In genomic region chr10:77864762-77865143, GRCm38 (mm10) we compare ENCODE assay signal across 9 mouse cellular contexts. TPM values are rescaled to one million over a fixed set of nuclear protein-coding genes. Genes with fewer than 3 reads are reported as not detected.
DNase-seq lines count a peak whose midpoint lies in the region; ATAC-seq and TF ChIP-seq lines count a peak whose summit lies in the region.
"Had no signal": no experiment of that assay in that cellular context is flagged by ENCODE, and none has a peak within 500 bp of the region (broad histone marks: within the 10 kb centered on the region; RNA-seq: fewer than 3 reads in every experiment).

No protein-coding gene starts in this region.

- TF ChIP-seq POLR2A in limb, embryonic 14.5 days (IDR thresholded peaks at IDR 0.05; ENCODE audit: borderline replicate concordance, extremely low read depth, insufficient read depth, insufficient read length): no peak

- no peaks in the 10 kb centered on the region for H3K27me3 ChIP-seq in lung, embryonic 16.5 days (ENCODE audit: control insufficient read depth, insufficient read depth, low read depth, low read length)
- no peaks in the 10 kb centered on the region for H3K27me3 ChIP-seq in limb, embryonic 14.5 days (ENCODE audit: control insufficient read depth, insufficient read depth, low read length)
- H3K27me3 ChIP-seq in neural tube, embryonic 15.5 days (replicated peaks): no peaks in the 10 kb centered on the region

- WGBS in lung, embryonic 16.5 days: 30% methylated on average over 11 of the region's 11 CpGs
- WGBS in limb, embryonic 14.5 days: 35% methylated on average over 11 of the region's 11 CpGs
- WGBS in neural tube, embryonic 15.5 days: 39% methylated on average over 11 of the region's 11 CpGs

- peak overlapping the region; percentile 33; the same call in 1 of the 2 replicates for H3K4me2 ChIP-seq in lung, embryonic 16.5 days (ENCODE audit: low read depth, low read length)
- peak overlapping the region; percentile 30; the same call in 1 of the 2 replicates for H3K4me2 ChIP-seq in limb, embryonic 14.5 days (replicated peaks; ENCODE audit: low read depth, low read length, severe bottlenecking)
- H3K4me2 ChIP-seq in neural tube, embryonic 15.5 days: peak overlapping the region; percentile 46

- H3K27ac ChIP-seq in lung, embryonic 16.5 days (ENCODE audit: low read length): no peak overlapping the region
- no peak overlapping the region for H3K27ac ChIP-seq in limb, embryonic 14.5 days (replicated peaks; ENCODE audit: low read depth, low read length)
- no peak overlapping the region for H3K27ac ChIP-seq in neural tube, embryonic 15.5 days (replicated peaks)

- no peak overlapping the region; the same call in 1 of the 2 replicates for H3K4me3 ChIP-seq in lung, embryonic 16.5 days (ENCODE audit: low read length)
- H3K4me3 ChIP-seq in limb, embryonic 14.5 days (replicated peaks; ENCODE audit: low read length): peak overlapping the region; percentile 8; the same call in 1 of the 2 replicates
- H3K4me3 ChIP-seq in neural tube, embryonic 15.5 days (replicated peaks): peak overlapping the region; percentile 22

- DNase-seq in adrenal gland, postnatal 10 days: peak; percentile 26
- DNase-seq in adrenal gland, adult 2 months: no peak
- no peak for DNase-seq in lung, postnatal 36 days
- DNase-seq in limb, embryonic 14.5 days (ENCODE audit: low spot score): no peak
- no peak for DNase-seq in right cerebral cortex, postnatal 36 days (ENCODE audit: low spot score in 2 of 2)
- no peak for DNase-seq in layer of hippocampus, adult 9-10 months (ENCODE audit: low spot score)

- H3K9ac ChIP-seq in lung, embryonic 16.5 days (ENCODE audit: low read length): no peak overlapping the region
- H3K9ac ChIP-seq in limb, embryonic 14.5 days (ENCODE audit: low read depth, low read length, severe bottlenecking): no peak overlapping the region
- H3K9ac ChIP-seq in neural tube, embryonic 15.5 days (replicated peaks): no peak overlapping the region

- H3K4me1 ChIP-seq in lung, embryonic 16.5 days (replicated peaks; ENCODE audit: control insufficient read depth, insufficient read depth, low read length): no peaks in the 10 kb centered on the region
- no peaks in the 10 kb centered on the region for H3K4me1 ChIP-seq in limb, embryonic 14.5 days (ENCODE audit: control insufficient read depth, insufficient read depth, low read length)
- no peaks in the 10 kb centered on the region for H3K4me1 ChIP-seq in neural tube, embryonic 15.5 days

- no peaks in the 10 kb centered on the region for H3K36me3 ChIP-seq in lung, embryonic 16.5 days (ENCODE audit: control insufficient read depth, insufficient read depth, low read length)
- no peaks in the 10 kb centered on the region for H3K36me3 ChIP-seq in limb, embryonic 14.5 days (ENCODE audit: control insufficient read depth, insufficient read depth, low read length)
- H3K36me3 ChIP-seq in neural tube, embryonic 15.5 days: no peaks in the 10 kb centered on the region

- ATAC-seq in lung, embryonic 16.5 days (ENCODE audit: low read depth): no peak
- no peak for ATAC-seq in limb, embryonic 14.5 days (ENCODE audit: low FRiP score, low read depth)
- peak; percentile 12; the same call in 1 of the 2 replicates for ATAC-seq in neural tube, embryonic 15.5 days (ENCODE audit: low FRiP score)

- no peaks in the 10 kb centered on the region for H3K9me3 ChIP-seq in lung, embryonic 16.5 days (ENCODE audit: control insufficient read depth, low read length)
- no peaks in the 10 kb centered on the region for H3K9me3 ChIP-seq in limb, embryonic 14.5 days (ENCODE audit: control insufficient read depth, low read length)
- H3K9me3 ChIP-seq in neural tube, embryonic 15.5 days (replicated peaks): no peaks in the 10 kb centered on the region

RNA-seq across cellular contexts. Expression of gene Gm3285, which starts 3.0 kb away (rescaled TPM):
- total RNA-seq in adrenal gland, postnatal 10 days (2021): not detected
- total RNA-seq in adrenal gland, adult 2 months (2021): not detected
- polyA plus RNA-seq in adrenal gland, adult 2 months (2012; rRNA removed): not detected in 2 replicates
- polyA plus RNA-seq in lung, embryonic 16.5 days (2015; fragmentation: Nextera tagmentation; extraction: Ambion mirVana): not detected in 2 replicates
- 0.06 and 0.10 TPM in 2 replicates for polyA plus RNA-seq in limb, embryonic 14.5 days (2012; rRNA removed)
- not detected in 2 replicates for polyA plus RNA-seq in limb, embryonic 14.5 days (2014; fragmentation: Nextera tagmentation; extraction: Ambion mirVana)
- polyA plus RNA-seq in neural tube, embryonic 15.5 days (2015; fragmentation: Nextera tagmentation; extraction: Ambion mirVana): not detected in 2 replicates
- total RNA-seq: hematopoietic stem cell, adult 5-6 weeks had no signal

RNA-seq across cellular contexts. Expression of gene Gm10318, which starts 12.1 kb away (rescaled TPM):
- not detected for total RNA-seq in adrenal gland, postnatal 10 days (2021)
- total RNA-seq in adrenal gland, adult 2 months (2021): not detected
- polyA plus RNA-seq in adrenal gland, adult 2 months (2012; rRNA removed): not detected in 2 replicates
- polyA plus RNA-seq in lung, embryonic 16.5 days (2015; fragmentation: Nextera tagmentation; extraction: Ambion mirVana): not detected in 2 replicates
- polyA plus RNA-seq in limb, embryonic 14.5 days (2012; rRNA removed): 0.13 TPM in 1 of 2 replicates, not detected in the other
- not detected in 2 replicates for polyA plus RNA-seq in limb, embryonic 14.5 days (2014; fragmentation: Nextera tagmentation; extraction: Ambion mirVana)
- polyA plus RNA-seq in neural tube, embryonic 15.5 days (2015; fragmentation: Nextera tagmentation; extraction: Ambion mirVana): 0.20 TPM in 1 of 2 replicates, not detected in the other
- total RNA-seq: hematopoietic stem cell, adult 5-6 weeks had no signal

RNA-seq across cellular contexts. Expression of gene Gm36176, which starts 18.1 kb away (rescaled TPM):
- not detected for total RNA-seq in adrenal gland, postnatal 10 days (2021)
- not detected for total RNA-seq in adrenal gland, adult 2 months (2021)
- not detected in 2 replicates for polyA plus RNA-seq in adrenal gland, adult 2 months (2012; rRNA removed)
- not detected in 2 replicates for polyA plus RNA-seq in lung, embryonic 16.5 days (2015; fragmentation: Nextera tagmentation; extraction: Ambion mirVana)
- polyA plus RNA-seq in limb, embryonic 14.5 days (2012; rRNA removed): not detected in 2 replicates
- polyA plus RNA-seq in limb, embryonic 14.5 days (2014; fragmentation: Nextera tagmentation; extraction: Ambion mirVana): not detected in 2 replicates
- not detected in 2 replicates for polyA plus RNA-seq in neural tube, embryonic 15.5 days (2015; fragmentation: Nextera tagmentation; extraction: Ambion mirVana)
- total RNA-seq: hematopoietic stem cell, adult 5-6 weeks had no signal

RNA-seq across cellular contexts. Expression of gene Krtap10-10, which starts 29.0 kb away (rescaled TPM):
- not detected for total RNA-seq in adrenal gland, postnatal 10 days (2021)
- not detected for total RNA-seq in adrenal gland, adult 2 months (2021)
- polyA plus RNA-seq in adrenal gland, adult 2 months (2012; rRNA removed): not detected in 2 replicates
- not detected in 2 replicates for polyA plus RNA-seq in lung, embryonic 16.5 days (2015; fragmentation: Nextera tagmentation; extraction: Ambion mirVana)
- polyA plus RNA-seq in limb, embryonic 14.5 days (2012; rRNA removed): 0.08 and 0.14 TPM in 2 replicates
- not detected in 2 replicates for polyA plus RNA-seq in limb, embryonic 14.5 days (2014; fragmentation: Nextera tagmentation; extraction: Ambion mirVana)
- not detected in 2 replicates for polyA plus RNA-seq in neural tube, embryonic 15.5 days (2015; fragmentation: Nextera tagmentation; extraction: Ambion mirVana)
- total RNA-seq: hematopoietic stem cell, adult 5-6 weeks had no signal

RNA-seq across cellular contexts. Expression of gene Lrrc3, which starts 37.6 kb away (rescaled TPM):
- total RNA-seq in adrenal gland, postnatal 10 days (2021): 10 to 100 TPM; 12.1 to 16.7 TPM
- total RNA-seq in adrenal gland, adult 2 months (2021): 1 to 10 TPM; 5.2 to 8.1 TPM
- polyA plus RNA-seq in adrenal gland, adult 2 months (2012; rRNA removed): 4.1 and 6.3 TPM in 2 replicates
- 3.5 and 4.7 TPM in 2 replicates for polyA plus RNA-seq in lung, embryonic 16.5 days (2015; fragmentation: Nextera tagmentation; extraction: Ambion mirVana)
- polyA plus RNA-seq in limb, embryonic 14.5 days (2012; rRNA removed): 3.6 and 4.8 TPM in 2 replicates
- polyA plus RNA-seq in limb, embryonic 14.5 days (2014; fragmentation: Nextera tagmentation; extraction: Ambion mirVana): 3.4 and 3.6 TPM in 2 replicates
- 19.0 and 22.8 TPM in 2 replicates for polyA plus RNA-seq in neural tube, embryonic 15.5 days (2015; fragmentation: Nextera tagmentation; extraction: Ambion mirVana)
- total RNA-seq: hematopoietic stem cell, adult 5-6 weeks had no signal
